12 mouse cellular contexts compared by ENCODE assay signal in genomic region chr11:96250901-96251300, GRCm38 (mm10). TPM values are rescaled to one million over a fixed set of nuclear protein-coding genes. Genes with fewer than 3 reads are reported as not detected.
DNase-seq lines count a peak whose midpoint lies in the region; ATAC-seq and TF ChIP-seq lines count a peak whose summit lies in the region.
"Had no signal": no experiment of that assay in that cellular context is flagged by ENCODE, and none has a peak within 500 bp of the region (broad histone marks: within the 10 kb centered on the region; RNA-seq: fewer than 3 reads in every experiment).

No protein-coding gene starts in this region.

- no peak overlapping the region for H3K4me2 ChIP-seq in midbrain, embryonic 11.5 days
- no peak overlapping the region for H3K4me2 ChIP-seq in midbrain, embryonic 15.5 days

- H3K4me1 ChIP-seq in midbrain, embryonic 11.5 days (ENCODE audit: control insufficient read depth, insufficient read depth, low read length), result no peaks in the 10 kb centered on the region
- no peaks in the 10 kb centered on the region for H3K4me1 ChIP-seq in midbrain, embryonic 15.5 days
- H3K4me1 ChIP-seq in embryonic fibroblast, embryonic 13.5 days (ENCODE audit: control insufficient read depth, insufficient read depth, low read length), result no peaks in the 10 kb centered on the region

- peaks cover 77% of the 10 kb centered on the region for H3K27me3 ChIP-seq in midbrain, embryonic 11.5 days (ENCODE audit: control insufficient read depth, insufficient read depth, low read length)
- peaks cover 98% of the 10 kb centered on the region for H3K27me3 ChIP-seq in midbrain, embryonic 15.5 days (replicated peaks)

- TF ChIP-seq CTCF in embryonic fibroblast, embryonic 13.5 days (IDR thresholded peaks at IDR 0.05; ENCODE audit: borderline replicate concordance, insufficient read depth, low read length), result no peak

- no peak overlapping the region for H3K9ac ChIP-seq in midbrain, embryonic 11.5 days (ENCODE audit: low read length)
- no peak overlapping the region for H3K9ac ChIP-seq in midbrain, embryonic 15.5 days

- ATAC-seq in midbrain, embryonic 11.5 days (ENCODE audit: low FRiP score), result no peak
- ATAC-seq in midbrain, embryonic 15.5 days (replicated peaks), result no peak
- ATAC-seq in erythroid progenitor cell, adult 5-6 weeks (replicated peaks; ENCODE audit: low FRiP score, poor library complexity, severe bottlenecking), result no peak

- no peaks in the 10 kb centered on the region for H3K36me3 ChIP-seq in midbrain, embryonic 11.5 days (ENCODE audit: control insufficient read depth, insufficient read depth, low read length)
- H3K36me3 ChIP-seq in midbrain, embryonic 15.5 days (replicated peaks), result no peaks in the 10 kb centered on the region

- H3K27ac ChIP-seq in midbrain, embryonic 11.5 days (ENCODE audit: low read depth, low read length), result no peak overlapping the region
- no peak overlapping the region for H3K27ac ChIP-seq in midbrain, embryonic 15.5 days
- peak overlapping the region; percentile 80 for H3K27ac ChIP-seq in embryonic fibroblast, embryonic 13.5 days (ENCODE audit: insufficient read depth, low read length)

- peak; percentile 90 for DNase-seq in midbrain, embryonic 11.5 days (ENCODE audit: low spot score, missing footprints)
- peak; percentile 75 to 77 for DNase-seq in kidney, postnatal 36 days
- peak; percentile 64 for DNase-seq in yolk sac, embryonic 10.5 days (ENCODE audit: low spot score)
- no peak for DNase-seq in liver
- no peak for DNase-seq in spleen, adult 12 weeks (ENCODE audit: low spot score)
- DNase-seq: heart, postnatal 36 days; lung, postnatal 10 days had no signal

- WGBS in midbrain, embryonic 11.5 days, result under 1% methylated on average over 14 of the region's 14 CpGs
- 0% methylated on average over 14 of the region's 14 CpGs for WGBS in midbrain, embryonic 15.5 days

- no peaks in the 10 kb centered on the region; the same call in 1 of the 2 replicates for H3K9me3 ChIP-seq in midbrain, embryonic 11.5 days (ENCODE audit: control insufficient read depth, low read length)
- H3K9me3 ChIP-seq in midbrain, embryonic 15.5 days, result no peaks in the 10 kb centered on the region

- no peak overlapping the region for H3K4me3 ChIP-seq in midbrain, embryonic 11.5 days (ENCODE audit: low read depth, low read length)
- H3K4me3 ChIP-seq in midbrain, embryonic 15.5 days, result no peak overlapping the region
- H3K4me3 ChIP-seq in embryonic fibroblast, embryonic 13.5 days (ENCODE audit: insufficient read depth, low read length), result no peak overlapping the region

- TF ChIP-seq POLR2A in embryonic fibroblast, embryonic 13.5 days (IDR thresholded peaks at IDR 0.05; ENCODE audit: low read depth, low read length), result peak; percentile 42

RNA-seq across cellular contexts. Expression of gene Hoxb9, which starts 20.4 kb away (rescaled TPM):
- not detected in 2 replicates for polyA plus RNA-seq in midbrain, embryonic 11.5 days (2014; fragmentation: Nextera tagmentation; extraction: Ambion mirVana)
- not detected in 2 replicates for polyA plus RNA-seq in midbrain, embryonic 15.5 days (2015; fragmentation: Nextera tagmentation; extraction: Ambion mirVana)
- polyA plus RNA-seq in embryonic fibroblast, embryonic 13.5 days (2011; ENCODE audit: insufficient read length, low read depth, missing spikeins), result 43.5 and 51.7 TPM in 2 replicates
- not detected in 2 replicates for total RNA-seq in erythroid progenitor cell, adult 5-6 weeks (2015; ENCODE audit: low replicate concordance)
- total RNA-seq in erythroid progenitor cell, adult 5-6 weeks (2017; ENCODE audit: low replicate concordance), result not detected in 2 replicates
- total RNA-seq: common myeloid progenitor, adult 5-6 weeks; heart, postnatal 36 days; left cerebral cortex, adult 18-20 months had no signal

RNA-seq across cellular contexts. Expression of gene Hoxb8, which starts 30.8 kb away (rescaled TPM):
- not detected in 2 replicates for polyA plus RNA-seq in midbrain, embryonic 11.5 days (2014; fragmentation: Nextera tagmentation; extraction: Ambion mirVana)
- polyA plus RNA-seq in midbrain, embryonic 15.5 days (2015; fragmentation: Nextera tagmentation; extraction: Ambion mirVana), result not detected in 2 replicates
- polyA plus RNA-seq in embryonic fibroblast, embryonic 13.5 days (2011; ENCODE audit: insufficient read length, low read depth, missing spikeins), result 11.7 and 20.1 TPM in 2 replicates
- total RNA-seq in erythroid progenitor cell, adult 5-6 weeks (2015; ENCODE audit: low replicate concordance), result not detected in 2 replicates
- not detected in 2 replicates for total RNA-seq in erythroid progenitor cell, adult 5-6 weeks (2017; ENCODE audit: low replicate concordance)
- total RNA-seq: common myeloid progenitor, adult 5-6 weeks; heart, postnatal 36 days; left cerebral cortex, adult 18-20 months had no signal

RNA-seq across cellular contexts. Expression of gene Hoxb7, which starts 35.5 kb away (rescaled TPM):
- not detected in 2 replicates for polyA plus RNA-seq in midbrain, embryonic 11.5 days (2014; fragmentation: Nextera tagmentation; extraction: Ambion mirVana)
- polyA plus RNA-seq in midbrain, embryonic 15.5 days (2015; fragmentation: Nextera tagmentation; extraction: Ambion mirVana), result not detected in 2 replicates
- 13.1 and 22.5 TPM in 2 replicates for polyA plus RNA-seq in embryonic fibroblast, embryonic 13.5 days (2011; ENCODE audit: insufficient read length, low read depth, missing spikeins)
- total RNA-seq in erythroid progenitor cell, adult 5-6 weeks (2015; ENCODE audit: low replicate concordance), result not detected in 2 replicates
- not detected in 2 replicates for total RNA-seq in erythroid progenitor cell, adult 5-6 weeks (2017; ENCODE audit: low replicate concordance)
- total RNA-seq: common myeloid progenitor, adult 5-6 weeks; heart, postnatal 36 days; left cerebral cortex, adult 18-20 months had no signal

RNA-seq across cellular contexts. Expression of gene Hoxb6, which starts 41.4 kb away (rescaled TPM):
- polyA plus RNA-seq in midbrain, embryonic 11.5 days (2014; fragmentation: Nextera tagmentation; extraction: Ambion mirVana), result not detected in 2 replicates
- 0.13 and 0.34 TPM in 2 replicates for polyA plus RNA-seq in midbrain, embryonic 15.5 days (2015; fragmentation: Nextera tagmentation; extraction: Ambion mirVana)
- 9.6 and 14.1 TPM in 2 replicates for polyA plus RNA-seq in embryonic fibroblast, embryonic 13.5 days (2011; ENCODE audit: insufficient read length, low read depth, missing spikeins)
- total RNA-seq in erythroid progenitor cell, adult 5-6 weeks (2015; ENCODE audit: low replicate concordance), result not detected in 2 replicates
- total RNA-seq in erythroid progenitor cell, adult 5-6 weeks (2017; ENCODE audit: low replicate concordance), result not detected in 2 replicates
- total RNA-seq: common myeloid progenitor, adult 5-6 weeks; heart, postnatal 36 days; left cerebral cortex, adult 18-20 months had no signal

RNA-seq across cellular contexts. Expression of gene Hoxb5, which starts 52.2 kb away (rescaled TPM):
- not detected in 2 replicates for polyA plus RNA-seq in midbrain, embryonic 11.5 days (2014; fragmentation: Nextera tagmentation; extraction: Ambion mirVana)
- 0.09 and 0.70 TPM in 2 replicates for polyA plus RNA-seq in midbrain, embryonic 15.5 days (2015; fragmentation: Nextera tagmentation; extraction: Ambion mirVana)
- polyA plus RNA-seq in embryonic fibroblast, embryonic 13.5 days (2011; ENCODE audit: insufficient read length, low read depth, missing spikeins), result 4.1 and 5.9 TPM in 2 replicates
- total RNA-seq in erythroid progenitor cell, adult 5-6 weeks (2015; ENCODE audit: low replicate concordance), result not detected in 2 replicates
- not detected in 2 replicates for total RNA-seq in erythroid progenitor cell, adult 5-6 weeks (2017; ENCODE audit: low replicate concordance)
- total RNA-seq: common myeloid progenitor, adult 5-6 weeks; left cerebral cortex, adult 18-20 months had no signal

Comparison
In these comparisons a context has a peak if more than half of its experiments do, and no peak if none do; other contexts are left out.
1. DNase-seq: peak in midbrain, embryonic 11.5 days (single experiment), kidney, postnatal 36 days (2 of 2) and yolk sac, embryonic 10.5 days (single experiment); none in liver (single experiment) and spleen, adult 12 weeks (single experiment).
2. RNA of gene Hoxb9, which starts 20.4 kb away (polyA plus RNA-seq): 43.5 to 51.7 TPM in embryonic fibroblast, embryonic 13.5 days; not detected in midbrain, embryonic 11.5 days and not detected in midbrain, embryonic 15.5 days; every median in the first group is over 10 times any median in the second.
3. RNA of gene Hoxb8, which starts 30.8 kb away (polyA plus RNA-seq): 11.7 to 20.1 TPM in embryonic fibroblast, embryonic 13.5 days; not detected in midbrain, embryonic 11.5 days and not detected in midbrain, embryonic 15.5 days; every median in the first group is over 10 times any median in the second.
4. RNA of gene Hoxb7, which starts 35.5 kb away (polyA plus RNA-seq): 13.1 to 22.5 TPM in embryonic fibroblast, embryonic 13.5 days; not detected in midbrain, embryonic 15.5 days and not detected in midbrain, embryonic 11.5 days; every median in the first group is over 10 times any median in the second.